Mouse (Mus musculus): ENCODE data around the gene 9930104L06Rik.
A peak's percentile ranks its signal among the peaks of the same experiment; 100 is the strongest.
"Not testable (repeated sequence)": the region's sequence is repeated elsewhere in the genome, so short reads cannot be mapped to it uniquely, and the experiment has no call there.

The 9930104L06Rik gene

DNA sequence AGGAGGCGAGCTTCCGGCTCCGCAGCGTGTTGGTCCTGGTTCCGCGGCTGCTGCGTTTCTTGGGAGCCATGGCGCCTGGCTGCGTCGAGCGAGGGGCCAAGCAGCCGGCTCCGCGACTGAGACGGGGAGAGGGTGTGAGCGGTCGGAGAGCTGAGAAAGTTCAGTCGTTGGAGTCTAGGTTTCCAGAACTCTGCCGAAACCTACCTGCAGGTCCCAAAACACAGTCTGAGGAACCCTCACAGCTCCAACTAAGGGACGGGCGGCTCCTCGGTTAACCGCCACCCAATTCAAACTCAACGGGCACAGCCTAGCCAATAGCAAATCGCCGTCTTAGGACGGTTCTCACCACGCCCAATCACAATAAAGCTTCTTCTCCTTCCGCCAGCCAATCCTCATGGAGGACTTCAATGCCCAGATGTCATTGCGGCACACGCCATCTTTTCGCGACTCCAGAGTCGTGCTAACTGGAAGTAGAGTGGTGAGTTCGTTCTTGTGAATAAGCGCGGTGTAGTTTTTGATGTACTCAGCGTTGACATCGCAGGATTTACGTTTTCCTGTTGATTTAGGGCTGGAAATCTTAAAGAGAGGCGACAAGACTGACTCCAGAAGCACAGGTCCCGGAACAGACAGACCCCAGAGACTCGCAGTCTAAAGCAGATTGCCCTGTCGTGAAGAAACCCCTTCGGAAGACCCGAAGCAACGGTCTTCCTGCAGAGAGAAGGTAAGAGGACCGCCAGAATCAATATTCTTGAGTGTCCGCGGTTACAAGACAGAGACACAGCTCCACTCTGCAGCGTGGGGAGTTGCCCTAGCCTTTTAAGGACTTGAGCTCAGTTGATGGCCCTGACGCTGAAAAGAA is at the start of gene 9930104L06Rik:
9930104L06Rik (plus strand) TSS at position 436 of the 859 bp plus-strand sequence.
- DNase-seq (ENCODE audit: low read depth, low spot score) = peak; percentile 95

DNA sequence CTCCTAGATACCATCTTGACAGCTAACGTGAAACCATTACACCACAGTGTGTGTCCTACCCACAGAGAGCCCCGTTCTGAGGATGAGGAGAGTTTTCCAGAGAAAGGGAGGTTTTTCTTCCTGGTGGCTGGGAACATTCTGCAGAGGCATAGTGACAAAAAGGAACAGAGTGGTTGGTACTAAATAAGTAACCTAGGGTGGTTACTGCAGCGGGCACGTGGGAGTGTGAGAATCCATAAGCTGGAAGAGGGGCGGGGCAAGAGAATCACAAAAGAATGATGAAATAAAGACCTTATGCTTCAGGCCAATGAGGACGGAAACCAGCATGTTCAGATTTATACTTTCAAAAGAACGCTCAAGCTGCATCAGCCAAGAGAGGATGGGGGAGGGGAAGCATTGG is 48.1 kb upstream of the 9930104L06Rik start:
- no peak for DNase-seq (ENCODE audit: low read depth, low spot score)

DNA sequence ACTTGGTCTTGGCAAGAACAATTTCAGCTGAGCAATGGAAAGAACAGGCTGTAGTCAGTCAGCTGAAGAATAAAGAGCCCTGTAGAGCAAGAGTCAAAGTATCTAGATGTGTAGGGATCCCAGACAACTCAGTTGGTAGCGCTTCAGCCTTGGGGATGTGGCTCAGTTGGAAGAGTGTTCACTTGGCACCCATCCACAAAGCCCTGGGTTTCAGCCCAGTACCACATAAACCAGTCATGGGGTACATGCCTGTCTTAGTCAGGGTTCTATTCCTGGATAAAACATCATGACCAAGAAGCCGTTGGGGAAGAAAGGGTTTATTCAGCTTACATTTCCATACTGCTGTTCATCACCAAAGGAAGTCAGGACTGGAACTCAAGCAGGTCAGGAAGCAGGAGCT is 46.9 kb upstream of the 9930104L06Rik start:
- DNase-seq (ENCODE audit: low read depth, low spot score) = no peak

DNA sequence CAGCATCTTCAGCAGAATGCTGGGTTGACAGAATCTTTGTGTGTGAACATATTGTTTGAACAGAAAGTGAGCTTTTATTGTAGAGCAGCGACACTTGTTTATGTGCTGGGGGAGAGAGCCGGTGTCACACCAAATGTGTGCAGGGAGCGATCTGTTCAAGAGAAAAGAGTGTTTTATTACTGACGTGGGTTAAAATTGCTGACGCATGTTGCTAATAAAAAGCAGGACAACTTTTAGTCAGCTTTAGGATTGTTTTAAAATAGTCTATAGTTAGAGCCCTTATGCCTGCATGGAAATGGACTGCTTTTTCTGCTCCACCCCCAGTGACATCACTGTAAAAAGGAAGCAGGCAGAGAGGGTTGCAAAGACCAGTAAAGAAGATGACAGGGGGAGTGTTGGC is 46.0 kb upstream of the 9930104L06Rik start:
- DNase-seq (ENCODE audit: low read depth, low spot score) = no peak

DNA sequence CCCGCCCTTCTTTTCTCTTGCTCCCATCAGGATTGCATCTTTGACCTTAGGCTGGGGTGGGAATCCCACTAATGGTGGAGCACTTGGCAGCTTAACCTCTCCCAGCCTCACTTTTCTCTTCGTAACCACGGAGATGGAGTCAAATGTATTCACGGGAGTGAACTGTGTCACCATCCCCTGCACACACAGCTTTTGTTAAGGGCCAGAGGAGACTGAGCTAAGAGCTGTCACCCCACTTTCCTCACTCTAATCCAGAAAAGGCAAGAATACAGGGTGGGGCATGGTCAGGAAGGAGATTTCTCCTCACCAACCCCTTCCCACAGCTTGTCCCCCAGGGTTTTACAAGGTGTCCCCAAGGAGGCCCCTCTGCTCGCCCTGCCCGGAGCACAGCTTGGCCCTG is 43.1 kb upstream of the 9930104L06Rik start:
- DNase-seq (ENCODE audit: low read depth, low spot score) = no peak

DNA sequence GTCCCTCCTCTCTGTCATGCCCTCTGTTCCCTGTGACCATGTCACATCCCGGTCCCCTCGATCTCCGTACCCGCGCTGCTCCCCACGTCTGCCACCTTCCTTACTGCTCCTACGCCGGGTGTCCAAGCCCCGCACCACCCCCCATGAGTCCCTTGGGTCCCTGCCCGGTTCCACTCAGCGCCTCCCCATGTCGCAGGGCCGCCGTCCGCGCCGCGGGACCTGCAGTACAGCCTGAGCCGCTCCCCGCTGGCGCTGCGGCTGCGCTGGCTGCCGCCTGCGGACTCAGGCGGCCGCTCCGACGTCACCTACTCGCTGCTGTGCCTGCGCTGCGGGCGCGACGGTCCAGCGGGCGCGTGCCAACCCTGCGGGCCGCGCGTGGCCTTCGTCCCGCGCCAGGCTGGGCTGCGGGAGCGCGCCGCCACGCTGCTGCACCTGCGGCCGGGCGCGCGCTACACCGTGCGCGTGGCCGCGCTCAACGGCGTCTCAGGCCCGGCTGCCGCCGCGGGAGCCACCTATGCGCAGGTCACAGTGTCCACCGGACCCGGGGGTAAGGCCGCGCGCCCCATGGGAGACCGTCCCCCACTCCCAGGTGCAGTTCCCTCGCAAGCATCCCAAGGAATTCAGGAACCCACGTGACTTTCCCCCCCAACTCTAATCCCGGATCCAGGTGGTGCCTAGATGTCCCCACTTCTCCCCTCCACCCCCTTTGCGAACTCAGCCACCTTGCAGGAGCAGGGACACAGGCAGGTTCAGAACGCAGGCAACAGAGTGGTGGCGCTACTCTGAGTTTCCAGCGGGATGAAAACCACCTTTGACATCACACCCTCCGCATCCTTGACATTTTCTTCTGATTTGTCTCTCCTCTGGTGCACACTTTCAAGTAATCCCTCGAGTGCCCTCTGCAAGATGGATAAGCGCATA is 42.1 kb upstream of the 9930104L06Rik start:
- no peak for DNase-seq (ENCODE audit: low read depth, low spot score)

DNA sequence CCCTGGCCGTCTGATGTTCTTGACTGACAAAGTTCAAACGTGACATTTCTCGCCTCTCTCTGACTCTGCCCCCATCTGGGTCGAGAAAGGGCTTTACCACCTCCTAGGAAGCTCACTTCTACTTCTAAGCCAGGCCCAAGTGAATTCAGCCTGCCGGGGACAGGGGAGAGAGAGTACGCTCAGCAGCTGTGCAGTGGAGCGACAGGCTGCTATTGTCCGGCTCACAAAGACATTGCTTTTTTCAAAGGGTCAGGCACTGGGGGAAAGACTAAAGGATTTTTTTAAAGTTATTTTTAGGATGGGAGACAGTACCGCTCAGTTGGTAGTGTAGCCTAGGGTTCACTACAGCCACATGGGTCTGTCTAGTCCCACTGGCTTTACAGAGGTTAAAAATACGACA is 38.4 kb upstream of the 9930104L06Rik start:
- no peak for DNase-seq (ENCODE audit: low read depth, low spot score)

DNA sequence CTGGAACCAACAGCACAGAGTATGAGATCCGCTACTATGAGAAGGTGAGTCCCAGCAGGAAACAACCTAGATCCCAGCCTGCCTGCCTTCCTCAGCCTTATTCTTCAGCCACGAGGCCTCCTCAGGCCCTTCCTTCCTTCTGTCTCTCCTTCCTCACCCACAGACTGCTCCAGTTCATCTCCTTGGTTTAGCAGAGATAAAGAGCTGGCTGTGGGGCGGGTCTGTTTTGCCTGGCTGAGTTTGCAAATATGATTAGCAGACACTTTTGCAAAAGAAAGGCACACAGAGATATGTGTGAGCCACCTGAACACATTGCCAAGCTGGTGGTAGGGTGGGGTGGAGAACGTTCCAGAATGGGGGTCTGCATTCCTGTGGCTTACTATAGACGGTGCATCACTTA is 36.9 kb upstream of the 9930104L06Rik start:
- no peak for DNase-seq (ENCODE audit: low read depth, low spot score)

DNA sequence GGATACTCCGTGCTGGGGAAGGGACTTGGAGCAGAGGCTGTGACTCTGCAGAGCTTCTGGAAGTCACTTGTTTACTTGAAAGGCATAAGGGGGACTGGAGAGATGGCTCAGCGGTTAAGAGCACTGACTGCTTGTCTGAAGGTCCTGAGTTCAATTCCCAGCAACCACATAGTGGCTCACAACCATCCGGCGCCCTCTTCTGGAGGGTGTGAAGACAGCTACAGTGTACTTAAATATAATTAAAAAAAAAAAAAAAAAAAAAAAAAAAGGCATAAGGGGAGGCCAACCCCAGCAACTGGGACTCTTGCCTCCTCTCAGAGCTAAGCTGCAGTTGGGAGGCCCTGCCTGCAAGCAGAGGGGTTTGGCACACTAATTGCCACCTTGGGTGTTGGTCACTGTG is 31.4 kb upstream of the 9930104L06Rik start:
- DNase-seq (ENCODE audit: low read depth, low spot score) = no peak

DNA sequence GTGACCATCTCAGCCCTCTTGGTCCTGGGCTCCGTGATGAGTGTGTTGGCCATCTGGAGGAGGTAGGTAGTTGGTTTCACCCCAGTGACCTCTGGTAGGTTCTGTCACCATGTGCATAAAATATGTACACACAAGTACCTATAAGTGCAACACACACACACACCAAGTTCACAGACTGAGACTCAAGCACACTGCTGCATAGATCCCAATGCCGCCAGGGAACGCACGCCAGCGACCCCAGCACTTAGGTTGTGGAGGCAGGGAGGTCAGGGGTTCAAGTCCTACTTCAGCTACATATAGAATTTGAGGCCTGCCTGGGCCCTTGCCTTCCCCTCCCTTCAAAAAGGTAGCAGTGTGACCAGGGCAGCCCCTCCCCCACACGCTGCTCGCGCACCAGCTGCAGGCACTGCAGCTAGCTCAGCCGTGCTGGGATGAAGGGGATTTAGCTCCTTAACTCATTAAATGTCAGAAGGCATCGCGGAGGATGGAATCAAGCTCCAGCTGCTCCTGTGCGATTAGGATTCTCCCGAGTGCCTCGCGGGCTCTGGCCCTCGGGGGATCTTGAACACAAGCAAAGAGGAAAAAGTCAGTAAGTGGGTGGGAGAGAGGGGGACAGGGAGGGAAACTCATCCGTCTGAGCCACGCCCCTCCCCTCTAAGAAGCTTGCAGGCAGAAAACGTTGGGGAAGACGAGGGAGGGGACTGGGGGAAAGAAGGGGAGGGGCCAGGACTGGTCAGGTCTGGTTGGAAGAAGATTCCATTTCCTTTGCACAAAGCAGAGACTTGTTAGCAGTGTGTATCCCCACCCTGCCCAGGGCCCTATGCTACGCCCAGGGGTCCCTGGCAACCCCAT is 30.7 kb upstream of the 9930104L06Rik start:
- no peak for DNase-seq (ENCODE audit: low read depth, low spot score)

DNA sequence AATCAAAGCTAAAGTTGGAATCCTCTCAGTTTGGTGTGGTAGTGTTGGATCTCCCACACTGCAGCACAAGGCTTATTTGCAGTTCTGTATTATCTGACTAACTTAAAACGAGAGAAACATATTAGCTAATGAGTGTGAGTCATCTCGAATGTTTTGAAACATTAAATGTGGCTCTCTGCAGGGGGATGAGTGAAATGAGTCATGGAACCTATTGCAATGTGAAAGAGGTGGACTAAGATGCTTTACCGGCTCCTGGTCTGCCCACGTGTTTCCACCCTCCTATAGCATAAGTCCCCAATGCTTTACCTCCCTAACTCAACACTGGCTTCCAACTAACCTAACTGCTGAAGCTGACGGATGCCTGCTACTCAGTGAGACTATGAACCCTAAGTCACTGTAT is 8.7 kb upstream of the 9930104L06Rik start:
- no peak for DNase-seq (ENCODE audit: low read depth, low spot score)

DNA sequence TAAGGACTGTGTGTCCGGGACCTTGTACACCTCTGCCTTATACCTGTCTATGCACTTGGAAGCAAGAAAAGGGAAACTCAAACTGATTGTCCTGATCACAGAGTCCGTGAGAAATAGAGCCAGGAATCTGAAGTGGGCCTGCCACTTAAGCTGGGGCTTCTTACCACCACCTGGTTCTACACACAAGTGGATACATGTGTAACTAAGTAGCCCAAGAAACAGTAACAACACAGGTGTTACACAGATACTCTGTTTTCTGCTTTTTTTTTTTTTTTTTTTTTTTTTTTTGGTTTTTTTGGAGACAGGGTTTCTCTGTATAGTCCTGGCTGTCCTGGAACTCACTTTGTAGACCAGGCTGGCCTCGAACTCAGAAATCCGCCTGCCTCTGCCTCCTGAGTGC is 2.4 kb downstream of the 9930104L06Rik start, which contains the start of gene Cdca8:
Cdca8 (minus strand) TSS at position 101 of the 400 bp plus-strand sequence.
- DNase-seq (ENCODE audit: low read depth, low spot score) = not testable (repeated sequence)

DNA sequence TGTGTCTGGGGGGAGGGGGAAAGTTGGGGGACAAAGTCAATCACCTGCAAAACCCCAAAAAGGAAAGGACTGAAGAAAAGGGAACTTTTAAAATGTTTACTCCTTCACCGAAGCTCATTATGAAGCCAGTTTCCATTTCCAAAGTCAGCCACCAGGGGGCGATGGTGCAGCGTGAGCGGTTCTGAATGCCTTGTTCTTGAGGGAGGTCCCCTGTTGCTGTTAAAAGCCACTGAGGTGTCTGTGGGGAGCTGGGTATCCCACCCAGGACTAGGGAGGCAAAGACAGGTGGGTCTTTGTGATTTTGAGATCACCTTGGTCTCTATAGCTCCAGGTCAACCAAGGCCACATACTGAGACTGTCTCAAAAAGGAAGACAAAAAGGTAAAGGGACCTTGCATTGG is 6.2 kb downstream of the 9930104L06Rik start:
- DNase-seq (ENCODE audit: low read depth, low spot score) = peak; percentile 62

DNA sequence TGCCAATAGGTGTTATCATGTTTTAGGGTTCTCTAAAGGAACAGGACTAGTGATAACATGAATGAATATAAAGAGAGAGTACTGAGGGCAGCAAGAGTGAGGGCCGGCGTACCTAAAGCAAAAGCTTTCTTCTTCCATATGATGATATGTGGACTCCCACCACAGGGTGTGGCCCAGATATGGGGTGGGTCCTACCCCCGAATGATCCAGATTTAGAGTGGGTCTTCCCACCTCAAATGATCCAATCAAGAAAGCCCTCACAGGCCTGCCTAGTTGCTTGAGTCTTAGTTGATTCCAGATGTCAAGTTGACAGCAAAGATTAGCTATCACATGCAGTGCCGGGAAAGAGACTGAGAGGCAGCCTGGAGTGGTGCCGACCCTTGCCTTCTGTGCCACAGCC is 6.9 kb downstream of the 9930104L06Rik start:
- no peak for DNase-seq (ENCODE audit: low read depth, low spot score)

DNA sequence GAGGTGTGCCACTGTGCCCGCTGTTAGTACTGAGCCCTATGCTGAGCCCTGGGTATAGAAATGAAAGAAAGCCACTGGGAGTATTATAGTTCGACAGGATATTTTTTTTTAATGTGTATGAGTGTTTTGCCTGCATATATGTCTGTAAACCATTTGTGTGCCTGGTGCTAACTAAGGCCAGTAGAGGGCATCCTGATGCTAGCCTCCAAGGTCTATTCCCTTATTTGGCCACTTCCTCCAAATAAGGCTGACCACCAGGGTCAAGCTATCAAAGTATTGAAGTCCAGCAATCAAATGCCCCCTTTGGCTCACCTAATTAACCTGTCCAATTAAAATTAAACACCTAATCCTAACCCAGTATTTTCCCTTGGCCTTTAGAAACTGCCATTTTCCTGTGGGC is 8.1 kb downstream of the 9930104L06Rik start:
- no peak for DNase-seq (ENCODE audit: low read depth, low spot score)

DNA sequence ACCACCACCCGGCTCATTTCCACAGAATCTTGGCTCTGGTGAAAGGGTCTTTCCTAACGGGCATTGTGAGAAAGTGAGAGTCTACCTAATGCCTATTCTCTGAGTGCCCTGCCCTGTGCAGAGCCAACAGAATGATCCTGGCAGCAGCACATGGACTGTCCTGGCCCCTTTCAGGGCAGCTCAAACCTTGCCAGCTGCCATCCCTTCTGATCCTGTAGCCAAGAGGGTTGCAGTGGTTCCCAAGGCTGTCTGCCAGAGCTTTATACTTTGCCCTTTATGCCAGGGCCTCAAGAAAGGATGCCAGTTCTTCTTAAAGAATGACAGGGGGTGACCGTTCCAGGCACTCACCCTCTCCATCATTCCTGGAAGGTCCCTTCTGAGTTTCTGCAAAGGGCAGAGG is 12.6 kb downstream of the 9930104L06Rik start:
- no peak for DNase-seq (ENCODE audit: low read depth, low spot score)

DNA sequence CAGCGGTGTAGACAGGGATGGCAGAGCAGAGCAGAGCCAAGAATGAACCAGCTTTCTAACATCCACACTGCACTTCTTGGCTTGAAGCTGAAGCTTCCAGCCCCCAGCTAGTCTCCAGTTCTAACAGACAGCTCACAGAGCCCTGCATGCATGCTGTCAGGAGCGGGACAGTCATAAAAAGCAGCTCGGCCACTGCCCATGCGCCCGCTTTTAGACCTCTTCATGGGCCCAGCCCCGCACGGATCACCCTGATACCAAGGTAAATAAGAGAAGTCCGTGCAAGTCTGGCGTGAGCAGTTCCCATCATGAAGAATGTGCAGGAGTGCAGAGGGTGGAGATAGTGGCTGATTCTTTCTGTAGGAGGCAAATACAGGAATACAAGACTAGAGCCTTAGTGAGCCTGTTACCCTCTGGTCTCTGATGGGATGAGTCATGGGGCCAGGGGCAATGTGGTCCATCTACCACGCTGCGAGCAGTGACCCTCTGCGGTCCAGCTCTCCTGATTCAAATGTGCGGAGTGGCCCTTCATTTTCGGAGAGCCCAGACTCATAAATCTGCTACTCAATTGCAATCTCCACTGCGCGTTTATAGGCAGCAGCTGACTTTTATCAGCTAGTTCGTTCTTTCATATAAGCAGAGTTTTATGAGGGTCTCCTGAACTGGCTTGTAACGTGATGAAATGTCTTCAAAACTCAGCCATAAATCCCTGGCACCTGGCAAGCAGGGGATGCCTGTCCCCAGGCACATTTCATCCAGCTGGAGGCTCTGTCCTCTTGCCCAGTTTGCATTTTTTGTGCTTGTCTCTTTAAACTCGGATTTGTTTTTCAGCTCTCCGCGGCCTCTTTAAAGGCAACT is 13.6 kb downstream of the 9930104L06Rik start:
- no peak for DNase-seq (ENCODE audit: low read depth, low spot score)

DNA sequence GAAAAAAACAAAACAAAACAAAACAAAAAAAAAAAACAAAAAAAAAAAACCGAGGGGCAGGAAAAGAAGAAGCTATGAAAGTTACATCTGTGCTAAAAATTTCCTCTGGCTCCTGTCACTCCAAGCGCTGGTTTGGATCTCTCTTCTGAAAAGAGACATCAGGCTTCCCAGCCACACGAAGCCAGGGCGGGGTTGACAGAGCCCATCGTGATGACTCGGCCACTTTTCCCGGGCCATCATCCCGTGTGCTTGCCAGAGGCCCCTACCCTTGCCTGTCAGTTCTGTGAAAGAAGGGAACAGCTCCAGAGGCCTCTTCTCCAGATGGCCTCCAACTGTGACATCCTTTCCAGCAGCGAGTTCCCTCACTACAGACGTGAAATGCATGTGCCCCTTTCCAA is 14.2 kb downstream of the 9930104L06Rik start:
- no peak for DNase-seq (ENCODE audit: low read depth, low spot score)

DNA sequence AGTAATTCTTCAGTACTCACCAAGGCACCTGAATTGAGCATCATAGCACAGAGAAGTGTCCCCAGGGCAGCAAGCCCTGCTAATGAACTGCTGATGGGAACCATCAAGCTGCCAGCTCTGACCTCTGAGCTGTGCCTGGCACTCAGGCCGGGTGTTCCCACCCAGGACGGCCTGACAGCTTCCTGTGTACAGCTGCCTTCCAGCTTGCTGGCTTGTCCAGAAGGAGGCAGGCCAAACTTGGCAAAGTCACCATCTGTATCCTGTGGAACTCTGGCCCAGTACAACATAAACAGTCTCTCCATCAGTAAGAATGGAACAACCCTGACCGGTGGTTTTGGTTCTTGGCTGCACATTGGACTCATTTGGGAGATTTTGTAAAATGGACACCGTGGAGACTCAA is 16.7 kb downstream of the 9930104L06Rik start:
- DNase-seq (ENCODE audit: low read depth, low spot score) = no peak

DNA sequence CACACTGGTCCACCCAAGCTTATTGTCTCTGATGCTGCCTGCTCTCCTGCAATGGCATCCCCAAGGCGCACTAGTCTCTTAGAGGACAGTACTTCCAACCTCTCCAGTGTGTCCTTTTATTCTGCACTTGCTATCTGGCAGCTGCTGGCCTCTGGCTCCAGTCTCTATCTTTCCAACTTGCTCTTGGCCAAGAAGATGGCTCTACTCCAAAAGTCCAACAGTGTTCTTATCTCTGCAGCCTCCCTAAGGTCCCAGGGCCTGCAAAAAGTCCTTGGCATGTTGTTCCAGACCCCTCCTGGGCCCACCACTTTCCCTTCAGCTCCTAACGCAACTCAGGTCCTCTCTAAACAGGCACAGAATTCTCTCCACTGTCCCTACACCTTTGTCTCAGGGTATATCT is 20.4 kb downstream of the 9930104L06Rik start:
- no peak for DNase-seq (ENCODE audit: low read depth, low spot score)

DNA sequence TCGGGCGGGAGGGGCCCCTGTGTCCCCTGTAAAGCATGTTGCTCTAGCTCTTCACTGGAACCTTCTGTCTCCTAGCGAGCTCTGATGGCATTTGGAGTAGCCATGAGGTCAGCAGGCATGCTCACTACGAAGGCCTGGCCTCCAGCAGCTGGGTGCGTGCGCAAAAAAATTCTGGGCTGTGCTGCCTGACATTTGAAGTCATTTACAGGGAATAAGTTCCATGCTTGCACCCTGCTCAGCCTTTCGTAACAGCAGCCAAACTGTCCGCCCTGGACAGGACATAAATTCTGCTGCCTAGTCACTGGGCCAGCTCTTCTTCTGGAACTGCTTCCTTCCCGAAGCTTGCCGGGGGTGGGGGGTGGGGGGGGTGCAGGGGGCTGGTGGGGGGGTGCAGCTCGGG is 22.2 kb downstream of the 9930104L06Rik start:
- no peak for DNase-seq (ENCODE audit: low read depth, low spot score)

Measured in c-Kit-negative CD71-positive TER-119-positive erythroid progenitor cells, embryonic 14.5 days (primary cell).